Mouse (Mus musculus) ES-E14 (cell line): ENCODE measurements at regions not wholly inside any gene's neighbourhood (a gene's known extent, or its start where the extent isn't known, plus 50 kb on each side); places are given as distances from the start of the nearest gene placed in this dataset.

ENCODE experiments used
- DNase-seq: peaks from one replicate; pipeline ENCODE4 v3.0.0-alpha.2; 2013; ENCODE audit warnings: low read depth, low spot score
- H3K27ac ChIP-seq: 2 replicates; pipeline ENCODE4 v1.5.1; 2012; ENCODE audit warnings: low read depth, mild to moderate bottlenecking, low read length, moderate library complexity, mixed read lengths; ENCODE audit not compliant: poor library complexity, insufficient read depth, severe bottlenecking
- H3K36me3 ChIP-seq: 2 replicates; pipeline ENCODE4 v1.6.1; 2012; ENCODE audit warnings: mild to moderate bottlenecking, low read length, moderate library complexity, mixed read lengths; ENCODE audit not compliant: control insufficient read depth, poor library complexity, insufficient read depth, severe bottlenecking
- H3K4me1 ChIP-seq, 2 experiments: fragments of 150-350 bp in 1 of 2; sonication (generic) in 1 of 2; 2 replicates each; pipeline ENCODE4 v1.6.1; 2012; ENCODE audit warnings: low read length in 2 of 2, mild to moderate bottlenecking in 1 of 2, mixed read lengths in 1 of 2; ENCODE audit not compliant: control insufficient read depth in 2 of 2, insufficient read depth in 2 of 2, poor library complexity in 1 of 2
- H3K4me3 ChIP-seq, 2 experiments: fragments of 150-350 bp in 1 of 2; sonication (generic) in 1 of 2; 2 replicates each; pipeline ENCODE4 v1.5.1; 2012; ENCODE audit warnings: low read length in 2 of 2, low read depth in 1 of 2, mild to moderate bottlenecking in 1 of 2, mixed read lengths in 1 of 2; ENCODE audit not compliant: insufficient read depth in 1 of 2, poor library complexity in 1 of 2, severe bottlenecking in 1 of 2
- H3K9ac ChIP-seq: 2 replicates; pipeline ENCODE4 v1.6.1; 2012; ENCODE audit warnings: low read depth, mild to moderate bottlenecking, low read length, mixed read lengths; ENCODE audit not compliant: poor library complexity, insufficient read depth, severe bottlenecking
- H3K9me3 ChIP-seq: fragments of 150-350 bp; sonication (generic); 2 replicates; pipeline ENCODE4 v1.6.1; 2012; ENCODE audit warnings: low read depth, mild to moderate bottlenecking, low read length; ENCODE audit not compliant: control insufficient read depth, insufficient read depth
- CHD2 ChIP-seq: IDR thresholded peaks from 2 replicates; pipeline ENCODE4 v1.6.1; 2014; ENCODE audit warnings: mild to moderate bottlenecking, low read depth, low read length, inconsistent platforms
- HCFC1 ChIP-seq: IDR thresholded peaks from 2 replicates; pipeline ENCODE4 v1.6.1; 2012; ENCODE audit warnings: low read length, inconsistent platforms, borderline replicate concordance; ENCODE audit not compliant: insufficient read depth
- MAFK ChIP-seq: IDR thresholded peaks from 2 replicates; pipeline ENCODE4 v1.6.1; 2014; ENCODE audit warnings: mild to moderate bottlenecking, low read depth, low read length, inconsistent platforms; ENCODE audit not compliant: insufficient read depth
- ZC3H11A ChIP-seq: IDR thresholded peaks from 2 replicates; pipeline ENCODE4 v1.6.1; 2012; ENCODE audit warnings: low read depth, mild to moderate bottlenecking, inconsistent platforms, low read length, borderline replicate concordance
- ZNF384 ChIP-seq: IDR thresholded peaks from 2 replicates; pipeline ENCODE4 v1.6.1; 2012; ENCODE audit warnings: low read depth, low read length, inconsistent platforms
- in situ Hi-C, 2 experiments: fragments of 600-800 bp; cut with MboI; formaldehyde crosslinking; loops; one replicate each; pipeline ENCODE4 v1.15.1; 2025; ENCODE audit warnings: low sequenced_read_pairs in 2 of 2, inconsistent platforms in 1 of 2; ENCODE audit not compliant: unreplicated experiment in 2 of 2

DNA sequence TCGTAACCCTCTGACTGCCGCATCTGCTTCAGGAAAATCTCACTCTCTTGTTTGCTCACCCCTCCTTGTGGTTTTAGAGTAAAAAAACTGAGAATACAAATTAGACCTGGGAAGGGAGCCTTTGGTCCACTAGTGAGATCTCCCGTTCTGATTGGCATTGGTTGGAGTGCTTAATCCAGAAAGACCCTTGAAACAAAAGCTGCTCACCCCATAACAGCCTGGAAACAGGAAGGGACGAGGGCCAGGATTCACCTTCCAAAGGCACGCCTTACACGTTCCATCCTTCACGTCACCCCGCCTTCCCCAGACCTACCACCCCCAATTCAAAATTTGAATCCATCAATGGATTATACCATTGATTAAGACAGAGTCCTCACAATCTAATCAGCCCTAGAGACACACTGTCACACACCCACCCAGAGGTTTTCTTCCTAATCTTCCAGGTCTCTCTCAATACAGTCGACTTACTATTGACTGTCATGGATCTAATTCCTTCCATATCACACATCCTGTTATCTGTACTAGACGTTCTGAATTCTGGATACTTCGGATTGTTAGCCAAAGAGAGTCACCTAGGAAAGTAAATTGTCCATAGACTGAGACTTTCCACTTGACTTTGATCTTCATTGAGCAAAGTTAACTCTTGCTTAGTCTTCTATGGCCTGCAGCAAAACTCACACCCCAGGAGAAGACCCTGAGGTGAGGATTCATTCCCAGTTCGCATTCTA lies 94.1 kb upstream of the Cpm start:
- H3K4me3 ChIP-seq, result no peak overlapping the region
- H3K9me3 ChIP-seq, result no peaks in the 10 kb centered on the region
- H3K27ac ChIP-seq, result no peak overlapping the region
- TF ChIP-seq ZNF384, result no peak
- no peak for TF ChIP-seq CHD2
- TF ChIP-seq HCFC1, result no peak
- TF ChIP-seq MAFK, result no peak
- TF ChIP-seq ZC3H11A, result no peak
- no peaks in the 10 kb centered on the region for H3K36me3 ChIP-seq
- no peak for DNase-seq
- H3K9ac ChIP-seq, result no peak overlapping the region
- H3K4me1 ChIP-seq, result peaks cover 0 to 4% of the 10 kb centered on the region in 2 experiments; a peak in 1 of 4 replicates
- in situ Hi-C loops, result no loop called here

DNA sequence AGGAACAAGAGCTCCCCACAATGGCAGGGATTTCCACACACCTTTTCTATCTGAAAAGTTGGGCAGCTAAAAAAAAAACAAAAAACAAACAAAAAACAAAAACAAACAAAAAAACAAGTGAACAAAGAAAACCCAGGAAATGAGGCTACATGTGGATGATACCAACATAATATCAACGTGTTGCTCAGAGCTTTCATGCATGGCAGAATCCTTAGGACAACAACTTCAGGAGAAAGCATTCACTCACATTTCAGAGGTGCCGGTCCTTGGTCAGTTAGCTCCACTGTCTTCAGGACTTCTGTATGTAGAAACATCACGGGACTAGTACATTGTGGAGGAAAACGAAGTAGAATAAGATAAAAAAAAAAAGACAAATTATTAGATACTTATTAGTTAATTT lies 94.8 kb upstream of the Cpm start:
- TF ChIP-seq CHD2 (no peak), ZC3H11A (no peak), MAFK (no peak), ZNF384 (no peak), HCFC1 (no peak)
- no peak for DNase-seq
- Histone ChIP-seq H3K27ac (no peak overlapping the region), H3K9me3 (no peaks in the 10 kb centered on the region), H3K4me3 (no peak overlapping the region), H3K4me1 (peaks cover 0 to 4% of the 10 kb centered on the region in 2 experiments; a peak in 1 of 4 replicates), H3K9ac (no peak overlapping the region), H3K36me3 (no peaks in the 10 kb centered on the region)
- in situ Hi-C loops, result no loop called here

DNA sequence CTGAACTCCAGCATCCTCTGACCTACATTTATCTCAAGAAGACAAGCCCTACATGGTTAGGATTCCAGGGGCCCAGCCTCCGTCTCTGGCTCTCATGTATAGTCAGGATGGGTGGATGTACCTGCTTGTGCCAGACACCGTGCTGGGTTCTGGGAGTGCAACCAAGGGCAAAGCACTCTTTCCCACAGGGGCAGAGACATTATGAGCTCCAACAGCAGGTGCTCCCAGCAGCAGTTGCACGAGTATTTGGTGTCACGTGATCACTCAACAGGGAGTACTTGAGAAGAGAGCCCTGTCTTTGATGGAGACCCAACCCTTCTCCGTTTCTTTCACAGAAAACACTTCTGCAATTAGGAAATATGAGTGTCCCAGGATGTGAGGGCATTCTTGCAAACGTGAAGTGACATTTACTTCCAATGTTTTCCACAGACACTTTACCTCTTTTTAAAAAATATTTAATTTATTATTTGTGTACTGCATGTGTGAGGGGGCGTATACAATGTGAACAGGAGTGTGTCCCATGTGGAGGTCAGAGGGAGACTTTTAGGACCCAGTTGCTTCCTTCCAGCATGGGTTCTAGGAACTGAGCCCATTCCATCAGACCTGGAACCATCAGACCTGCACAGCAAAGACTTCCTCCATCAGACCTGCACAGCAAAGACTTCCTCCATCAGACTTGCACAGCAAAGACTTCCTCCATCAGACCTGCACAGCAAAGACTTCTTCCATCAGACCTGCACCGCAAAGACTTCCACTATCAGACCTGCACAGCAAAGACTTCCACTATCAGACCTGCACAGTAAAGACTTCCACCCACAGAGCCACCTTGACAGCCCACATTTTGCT lies 95.5 kb upstream of the Cpm start:
- DNase-seq, result no peak
- in situ Hi-C loops, result no loop called here
- Histone ChIP-seq H3K4me3 (no peak overlapping the region), H3K9me3 (no peaks in the 10 kb centered on the region), H3K9ac (no peak overlapping the region), H3K36me3 (no peaks in the 10 kb centered on the region), H3K27ac (no peak overlapping the region), H3K4me1 (peaks cover 0 to 4% of the 10 kb centered on the region in 2 experiments; a peak in 1 of 4 replicates)
- TF ChIP-seq ZC3H11A (no peak), ZNF384 (no peak), HCFC1 (no peak), MAFK (no peak), CHD2 (no peak)

DNA sequence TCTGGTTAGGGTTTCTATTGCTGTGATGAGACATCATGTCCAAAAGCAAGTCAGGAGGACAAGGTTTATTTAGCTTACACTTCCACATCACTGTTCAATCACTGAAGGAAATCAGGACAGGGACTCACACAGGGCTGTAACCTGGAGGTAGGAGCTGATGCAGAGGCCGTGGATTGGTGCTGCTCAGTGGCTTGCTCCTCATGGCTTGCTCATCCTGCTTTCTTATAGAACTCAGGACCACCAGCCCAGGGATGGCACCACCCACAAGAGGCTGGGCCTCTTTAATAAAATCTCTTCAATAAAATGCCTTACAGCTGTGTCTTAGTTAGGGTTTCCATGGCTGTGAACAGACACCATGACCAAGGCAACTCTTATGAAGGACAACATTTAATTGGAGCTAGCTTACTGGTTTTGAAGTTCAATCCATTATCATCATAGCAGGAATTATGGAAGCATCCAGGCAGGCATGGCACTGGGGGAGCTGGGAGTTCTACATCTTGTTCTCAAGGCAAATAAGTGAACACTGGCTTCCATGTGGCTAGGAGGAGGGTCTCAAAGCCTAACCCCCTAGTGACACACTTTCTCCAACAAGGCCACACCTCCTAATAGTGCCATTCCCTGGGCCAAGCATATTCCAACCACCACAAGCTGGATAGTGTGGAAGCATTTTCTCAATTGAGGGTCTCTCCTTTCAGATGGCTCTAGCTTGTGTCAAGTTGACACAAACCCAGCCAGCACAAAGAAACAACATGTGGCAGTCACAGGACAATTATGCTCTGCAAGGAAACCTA lies 96.4 kb upstream of the Cpm start:
- no peaks in the 10 kb centered on the region for H3K9me3 ChIP-seq
- in situ Hi-C loops, result no loop called here
- no peak overlapping the region for H3K27ac ChIP-seq
- H3K4me3 ChIP-seq, result no peak overlapping the region
- no peak for TF ChIP-seq ZC3H11A
- TF ChIP-seq CHD2, result no peak
- TF ChIP-seq ZNF384, result no peak
- no peak for TF ChIP-seq HCFC1
- no peak for TF ChIP-seq MAFK
- no peaks in the 10 kb centered on the region for H3K36me3 ChIP-seq
- H3K9ac ChIP-seq, result no peak overlapping the region
- H3K4me1 ChIP-seq, result peaks cover 0 to 4% of the 10 kb centered on the region in 2 experiments; a peak in 1 of 4 replicates
- no peak for DNase-seq
